In genomic region chr11:116434287-116434966, GRCm38 (mm10) we compare ENCODE assay signal across 7 mouse cellular contexts. TPM values are rescaled to one million over a fixed set of nuclear protein-coding genes. Genes with fewer than 3 reads are reported as not detected.
DNase-seq lines count a peak whose midpoint lies in the region; ATAC-seq lines count a peak whose summit lies in the region.

No protein-coding gene starts in this region.

- no peak for ATAC-seq in hindbrain, embryonic 14.5 days (ENCODE audit: low FRiP score)
- ATAC-seq in limb, embryonic 11.5 days (ENCODE audit: insufficient number of reproducible peaks, low FRiP score, low TSS enrichment, low read depth): peak; percentile 8; the same call in 1 of the 2 replicates
- peak; percentile 47 for ATAC-seq in midbrain, embryonic 14.5 days (ENCODE audit: low FRiP score, low TSS enrichment)

- no peaks in the 10 kb centered on the region for H3K9me3 ChIP-seq in hindbrain, embryonic 14.5 days (ENCODE audit: control insufficient read depth, low read length)
- no peaks in the 10 kb centered on the region for H3K9me3 ChIP-seq in limb, embryonic 11.5 days (ENCODE audit: control insufficient read depth, low read length)
- no peaks in the 10 kb centered on the region for H3K9me3 ChIP-seq in midbrain, embryonic 14.5 days (ENCODE audit: control insufficient read depth, low read length)

- WGBS in hindbrain, embryonic 14.5 days: under 1% methylated on average over 40 of the region's 67 CpGs
- WGBS in limb, embryonic 11.5 days: under 1% methylated on average over 28 of the region's 67 CpGs
- under 1% methylated on average over 53 of the region's 67 CpGs for WGBS in midbrain, embryonic 14.5 days

- H3K4me1 ChIP-seq in hindbrain, embryonic 14.5 days (replicated peaks; ENCODE audit: control insufficient read depth, insufficient read depth, low read length): peaks cover 22% of the 10 kb centered on the region
- peaks cover 14% of the 10 kb centered on the region for H3K4me1 ChIP-seq in limb, embryonic 11.5 days (ENCODE audit: control insufficient read depth, insufficient read depth, low read length)
- peaks cover 21% of the 10 kb centered on the region for H3K4me1 ChIP-seq in midbrain, embryonic 14.5 days (ENCODE audit: control insufficient read depth, insufficient read depth, low read length)

- H3K4me3 ChIP-seq in hindbrain, embryonic 14.5 days (replicated peaks; ENCODE audit: low read length): peak overlapping the region; percentile 80
- peak overlapping the region; percentile 89 for H3K4me3 ChIP-seq in limb, embryonic 11.5 days (ENCODE audit: low read depth, low read length)
- H3K4me3 ChIP-seq in midbrain, embryonic 14.5 days (replicated peaks; ENCODE audit: low read depth, low read length): peak overlapping the region; percentile 83

- peak overlapping the region; percentile 57 for H3K4me2 ChIP-seq in hindbrain, embryonic 14.5 days (replicated peaks)
- peak overlapping the region; percentile 83 for H3K4me2 ChIP-seq in limb, embryonic 11.5 days (ENCODE audit: low read depth, severe bottlenecking)
- H3K4me2 ChIP-seq in midbrain, embryonic 14.5 days (ENCODE audit: low read length): peak overlapping the region; percentile 71

- H3K27ac ChIP-seq in hindbrain, embryonic 14.5 days: peak overlapping the region; percentile 91
- peak overlapping the region; percentile 84 for H3K27ac ChIP-seq in limb, embryonic 11.5 days (replicated peaks; ENCODE audit: low read depth, low read length)
- peak overlapping the region; percentile 87 for H3K27ac ChIP-seq in midbrain, embryonic 14.5 days (replicated peaks; ENCODE audit: low read depth, low read length)

- peak; percentile 87 for DNase-seq in ZHBTc4 (ENCODE audit: low read depth, low spot score)
- DNase-seq in cerebellum, adult 9-11 months: peak; percentile 59
- peak; percentile 50 to 56 for DNase-seq in frontal cortex, postnatal 36 days (ENCODE audit: low spot score in 2 of 2)
- peak; percentile 67 for DNase-seq in hindbrain, embryonic 14.5 days (ENCODE audit: low spot score)
- peak; percentile 75 for DNase-seq in limb, embryonic 11.5 days (ENCODE audit: low spot score)
- peak; percentile 80 for DNase-seq in midbrain, embryonic 14.5 days
- peak; percentile 74 to 77 for DNase-seq in spleen, postnatal 10 days (ENCODE audit: low spot score in 2 of 2)

- H3K36me3 ChIP-seq in hindbrain, embryonic 14.5 days (replicated peaks; ENCODE audit: control insufficient read depth, insufficient read depth): peaks cover 27% of the 10 kb centered on the region
- peaks cover 10% of the 10 kb centered on the region; the same call in 1 of the 2 replicates for H3K36me3 ChIP-seq in limb, embryonic 11.5 days (ENCODE audit: control insufficient read depth, insufficient read depth, low read length)
- H3K36me3 ChIP-seq in midbrain, embryonic 14.5 days (ENCODE audit: control insufficient read depth, insufficient read depth, low read length): peaks cover 25% of the 10 kb centered on the region

- no peaks in the 10 kb centered on the region for H3K27me3 ChIP-seq in hindbrain, embryonic 14.5 days (ENCODE audit: control insufficient read depth, insufficient read depth, low read length)
- H3K27me3 ChIP-seq in limb, embryonic 11.5 days (ENCODE audit: control insufficient read depth, insufficient read depth, low read length): no peaks in the 10 kb centered on the region
- H3K27me3 ChIP-seq in midbrain, embryonic 14.5 days (ENCODE audit: control insufficient read depth, insufficient read depth, low read length): no peaks in the 10 kb centered on the region

- H3K9ac ChIP-seq in hindbrain, embryonic 14.5 days: peak overlapping the region; percentile 89
- peak overlapping the region; percentile 92 for H3K9ac ChIP-seq in limb, embryonic 11.5 days (ENCODE audit: low read length)
- peak overlapping the region; percentile 91 for H3K9ac ChIP-seq in midbrain, embryonic 14.5 days (replicated peaks; ENCODE audit: low read length)

RNA-seq across cellular contexts. Expression of gene Ubald2, which starts 0.5 kb away (rescaled TPM):
- 61.4 and 67.6 TPM in 2 replicates for polyA plus RNA-seq in hindbrain, embryonic 14.5 days (2014; fragmentation: Nextera tagmentation; extraction: Ambion mirVana)
- 82.3 and 85.4 TPM in 2 replicates for polyA plus RNA-seq in limb, embryonic 11.5 days (2014; fragmentation: Nextera tagmentation; extraction: Ambion mirVana)
- polyA plus RNA-seq in midbrain, embryonic 14.5 days (2014; fragmentation: Nextera tagmentation; extraction: Ambion mirVana): 77.5 and 87.8 TPM in 2 replicates

RNA-seq across cellular contexts. Expression of gene Rnf157, which starts 21.6 kb away (rescaled TPM):
- polyA plus RNA-seq in hindbrain, embryonic 14.5 days (2014; fragmentation: Nextera tagmentation; extraction: Ambion mirVana): 68.5 and 75.5 TPM in 2 replicates
- polyA plus RNA-seq in limb, embryonic 11.5 days (2014; fragmentation: Nextera tagmentation; extraction: Ambion mirVana): 20.8 and 23.2 TPM in 2 replicates
- 45.5 and 50.2 TPM in 2 replicates for polyA plus RNA-seq in midbrain, embryonic 14.5 days (2014; fragmentation: Nextera tagmentation; extraction: Ambion mirVana)

RNA-seq across cellular contexts. Expression of gene Qrich2, which starts 31.6 kb away (rescaled TPM):
- 0.09 TPM in 1 of 2 replicates, not detected in the other for polyA plus RNA-seq in hindbrain, embryonic 14.5 days (2014; fragmentation: Nextera tagmentation; extraction: Ambion mirVana)
- 0.20 and 0.37 TPM in 2 replicates for polyA plus RNA-seq in limb, embryonic 11.5 days (2014; fragmentation: Nextera tagmentation; extraction: Ambion mirVana)
- 0.09 TPM in 1 of 2 replicates, not detected in the other for polyA plus RNA-seq in midbrain, embryonic 14.5 days (2014; fragmentation: Nextera tagmentation; extraction: Ambion mirVana)

RNA-seq across cellular contexts. Expression of gene Prpsap1, which starts 59.6 kb away (rescaled TPM):
- 162 and 173 TPM in 2 replicates for polyA plus RNA-seq in hindbrain, embryonic 14.5 days (2014; fragmentation: Nextera tagmentation; extraction: Ambion mirVana)
- polyA plus RNA-seq in limb, embryonic 11.5 days (2014; fragmentation: Nextera tagmentation; extraction: Ambion mirVana): 183 and 193 TPM in 2 replicates
- polyA plus RNA-seq in midbrain, embryonic 14.5 days (2014; fragmentation: Nextera tagmentation; extraction: Ambion mirVana): 171 and 174 TPM in 2 replicates
